Mouse (Mus musculus): ENCODE results near the gene Elovl6.
A peak's percentile ranks its signal among the peaks of the same experiment; 100 is the strongest.

The Elovl6 gene

GRCm38 (mm10) chr3:129647312-129647711 lies 115.2 kb downstream of the Elovl6 start:
- DNase-seq (ENCODE audit: low spot score in 2 of 2) = no peak

GRCm38 (mm10) chr3:129648598-129648997 lies 116.4 kb downstream of the Elovl6 start:
- no peak for DNase-seq (ENCODE audit: low spot score in 2 of 2)

- peak in 1 of 2 experiments; percentile 47 for DNase-seq (ENCODE audit: low spot score in 2 of 2)
Measured at GRCm38 (mm10) chr3:129649586-129650292, 117.6 kb downstream of the Elovl6 start.

- DNase-seq (ENCODE audit: low spot score in 2 of 2) = no peak
Measured at GRCm38 (mm10) chr3:129650293-129650612, 118.1 kb downstream of the Elovl6 start.

GRCm38 (mm10) chr3:129650931-129651330 lies 118.8 kb downstream of the Elovl6 start:
- no peak for DNase-seq (ENCODE audit: low spot score in 2 of 2)

- DNase-seq (ENCODE audit: low spot score in 2 of 2) = no peak
Measured at GRCm38 (mm10) chr3:129651765-129652164, 119.6 kb downstream of the Elovl6 start.

GRCm38 (mm10) chr3:129652476-129652875 lies 120.3 kb downstream of the Elovl6 start:
- no peak for DNase-seq (ENCODE audit: low spot score in 2 of 2)

GRCm38 (mm10) chr3:129656540-129656939 lies 124.4 kb downstream of the Elovl6 start:
- no peak for DNase-seq (ENCODE audit: low spot score in 2 of 2)

- no peak for DNase-seq (ENCODE audit: low spot score in 2 of 2)
Measured at GRCm38 (mm10) chr3:129657222-129657621, 125.1 kb downstream of the Elovl6 start.

- no peak for DNase-seq (ENCODE audit: low spot score in 2 of 2)
Measured at GRCm38 (mm10) chr3:129657775-129658174, 125.6 kb downstream of the Elovl6 start.

GRCm38 (mm10) chr3:129658776-129659175 lies 126.6 kb downstream of the Elovl6 start:
- DNase-seq (ENCODE audit: low spot score in 2 of 2) = no peak

GRCm38 (mm10) chr3:129663906-129664305 lies 131.8 kb downstream of the Elovl6 start:
- DNase-seq (ENCODE audit: low spot score in 2 of 2) = no peak

GRCm38 (mm10) chr3:129675923-129676322 lies 143.8 kb downstream of the Elovl6 start:
- DNase-seq (ENCODE audit: low spot score in 2 of 2) = no peak

- peak; percentile 4 to 24 for DNase-seq (ENCODE audit: low spot score in 2 of 2)
Measured at GRCm38 (mm10) chr3:129680258-129680657, 148.1 kb downstream of the Elovl6 start.

- DNase-seq (ENCODE audit: low spot score in 2 of 2) = no peak
Measured at GRCm38 (mm10) chr3:129681841-129682240, 149.7 kb downstream of the Elovl6 start.

GRCm38 (mm10) chr3:129682389-129682788 lies 150.2 kb downstream of the Elovl6 start:
- DNase-seq (ENCODE audit: low spot score in 2 of 2) = peak in 1 of 2 experiments; percentile 15

- DNase-seq (ENCODE audit: low spot score in 2 of 2) = no peak
Measured at GRCm38 (mm10) chr3:129683060-129683679, 151.0 kb downstream of the Elovl6 start.

- DNase-seq (ENCODE audit: low spot score in 2 of 2) = no peak
Measured at GRCm38 (mm10) chr3:129686196-129686595, 154.0 kb downstream of the Elovl6 start.

- DNase-seq (ENCODE audit: low spot score in 2 of 2) = peak in 1 of 2 experiments; percentile 81
Measured at GRCm38 (mm10) chr3:129686698-129687333, 154.7 kb downstream of the Elovl6 start.

GRCm38 (mm10) chr3:129687429-129687828 lies 155.3 kb downstream of the Elovl6 start:
- no peak for DNase-seq (ENCODE audit: low spot score in 2 of 2)
